Mouse (Mus musculus) thymus, postnatal 14 days (tissue): ENCODE measurements around the gene Rapgef5.
"Not testable (repeated sequence)": the region's sequence is repeated elsewhere in the genome, so short reads cannot be mapped to it uniquely, and the experiment has no call there.

Experiments used
- DNase-seq: peaks from one replicate; pipeline ENCODE4 v3.0.0; 2021

Gene Rapgef5

DNA sequence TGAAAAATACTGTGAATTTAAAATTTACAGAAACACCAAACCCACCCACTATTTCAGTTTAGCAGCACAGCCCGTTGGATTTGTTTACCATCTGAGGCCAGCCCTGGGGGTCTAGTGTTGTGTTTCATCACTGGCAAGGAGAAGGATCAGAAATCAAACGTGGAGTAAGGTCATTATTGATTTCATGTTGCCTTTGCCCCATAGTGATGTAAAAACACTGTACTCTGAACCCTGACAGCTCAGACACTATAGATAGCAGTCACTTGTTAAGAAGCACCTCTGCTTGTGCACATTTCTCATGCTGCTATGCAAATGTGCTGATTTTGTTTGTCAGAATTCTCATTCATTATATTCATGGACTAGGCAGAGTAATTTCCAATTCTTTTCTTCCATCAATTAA is 265.1 kb downstream of the Rapgef5 start:
- no peak for DNase-seq

DNA sequence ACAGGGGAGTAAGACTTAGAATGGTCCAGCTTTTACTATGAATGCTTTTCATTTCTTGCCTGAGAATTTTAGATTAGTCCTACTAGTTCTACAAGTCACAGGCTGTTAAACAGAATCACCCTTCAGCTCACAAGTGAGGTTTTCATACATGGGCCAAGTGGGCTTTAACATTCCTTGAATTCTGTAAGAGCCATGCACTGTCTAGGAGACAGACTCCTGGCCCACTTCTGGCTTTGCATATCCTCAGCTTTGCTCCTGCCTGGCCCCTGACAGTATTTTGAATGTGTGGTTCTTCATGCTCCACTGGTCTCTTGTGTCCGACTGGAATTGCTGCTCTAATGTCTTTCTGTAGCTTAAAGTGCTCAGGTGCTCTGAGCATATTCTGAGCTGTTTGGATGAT is 267.1 kb downstream of the Rapgef5 start:
- no peak for DNase-seq

DNA sequence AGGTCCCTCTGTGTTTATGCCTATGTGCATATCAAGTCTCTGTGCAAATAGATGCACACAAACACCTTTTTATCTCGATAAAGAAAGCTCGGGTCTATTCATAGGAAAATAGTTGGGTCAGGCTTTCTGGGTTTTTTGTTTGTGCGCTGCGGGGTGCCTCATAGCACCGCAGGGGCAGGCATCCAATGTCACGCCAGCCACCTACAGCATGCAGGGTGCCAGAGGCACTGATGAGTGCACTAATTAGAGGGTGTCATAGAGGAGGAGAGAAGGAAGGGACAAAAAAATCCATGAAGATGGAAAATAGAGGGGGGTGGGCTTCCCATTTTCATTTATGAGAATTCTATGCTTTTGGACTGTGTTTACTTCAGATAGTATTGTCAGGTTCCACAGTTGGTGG is 270.3 kb downstream of the Rapgef5 start:
- DNase-seq: no peak

DNA sequence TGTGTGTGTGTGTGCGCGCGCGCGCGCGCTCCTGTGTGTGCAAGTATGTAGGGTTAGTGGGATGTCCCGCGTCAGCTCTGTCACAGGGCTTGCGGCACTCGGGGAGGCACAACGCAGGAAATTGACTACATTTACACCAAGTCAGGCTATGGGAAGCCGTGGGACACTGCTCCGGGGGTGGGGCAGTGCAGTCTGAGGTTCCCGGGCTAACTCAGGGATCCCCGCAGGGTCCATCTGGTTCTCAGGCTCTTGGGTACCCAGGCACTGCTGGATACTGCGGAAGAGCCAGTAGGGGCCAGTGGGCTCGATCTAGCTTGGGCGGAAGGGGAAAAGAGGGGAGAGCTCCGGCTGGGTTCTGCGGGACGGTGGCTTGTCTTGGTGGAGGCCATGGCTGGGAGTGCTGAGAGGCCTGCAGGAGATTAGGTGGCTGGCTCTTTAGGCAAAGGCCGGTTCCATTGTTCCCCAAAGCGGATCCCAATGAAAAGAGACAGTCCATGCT is 272.3 kb downstream of the Rapgef5 start:
- no peak for DNase-seq

DNA sequence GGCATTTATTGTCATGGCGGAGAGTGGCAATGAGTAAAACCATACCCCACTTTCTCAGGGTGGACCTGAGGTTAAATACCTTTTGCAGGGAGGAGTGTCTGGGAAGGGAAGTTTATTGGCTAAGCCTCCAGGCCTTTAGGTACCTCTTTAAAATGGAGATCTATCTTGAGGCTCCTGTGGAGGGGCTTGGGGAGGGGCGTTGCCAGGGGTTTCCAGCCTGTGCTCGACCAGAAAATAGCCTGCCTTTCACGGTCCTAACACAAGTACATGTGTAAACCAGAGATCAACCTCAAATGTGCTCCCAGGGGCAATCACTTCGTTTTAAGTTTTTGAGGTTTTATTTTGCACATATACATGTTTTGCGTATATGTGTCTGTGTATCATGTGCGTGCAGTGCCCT is 272.7 kb downstream of the Rapgef5 start:
- DNase-seq: no peak

DNA sequence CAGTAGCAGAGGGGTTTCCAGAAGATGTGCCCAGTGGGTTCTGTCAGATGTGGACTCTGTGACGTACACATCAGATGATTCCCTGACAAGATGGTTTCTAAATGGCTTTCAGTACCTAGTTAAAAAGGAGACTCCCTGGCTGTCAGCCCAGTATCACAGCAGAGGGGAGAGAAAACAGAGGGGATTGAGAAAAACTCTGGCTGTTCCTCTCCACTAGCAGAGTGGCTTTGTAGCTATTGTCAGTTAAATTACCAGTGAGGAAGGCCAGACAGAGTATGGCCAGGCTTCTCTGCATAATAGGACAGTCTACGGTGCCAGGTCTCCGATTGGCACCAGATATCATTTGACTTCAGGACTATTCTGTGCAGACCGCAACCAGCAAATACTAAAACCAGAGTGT is 279.0 kb downstream of the Rapgef5 start:
- no peak for DNase-seq

DNA sequence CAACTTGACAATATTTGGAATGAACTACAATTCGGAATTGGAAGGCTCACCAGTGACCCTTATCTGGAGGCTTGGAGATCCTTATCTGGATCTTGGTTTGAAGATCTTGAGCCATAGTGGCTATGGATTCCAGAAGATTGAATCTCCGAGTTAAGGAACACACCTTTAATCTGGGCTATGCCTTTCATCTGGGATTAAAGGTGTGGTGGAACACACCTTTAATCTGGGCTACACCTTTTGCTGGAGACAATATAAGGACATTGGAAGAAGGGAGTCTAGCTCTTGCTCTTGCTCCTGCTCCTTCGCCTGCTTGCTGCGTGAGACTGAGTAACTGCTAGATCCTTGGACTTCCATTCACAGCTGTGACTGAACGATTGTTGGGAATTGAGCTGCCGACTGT is 287.7 kb downstream of the Rapgef5 start, which contains the start of gene Cdca7l:
Gene Cdca7l, plus strand, starts transcription at position 301 of the 400 bp plus-strand sequence.
- not testable (repeated sequence) for DNase-seq

DNA sequence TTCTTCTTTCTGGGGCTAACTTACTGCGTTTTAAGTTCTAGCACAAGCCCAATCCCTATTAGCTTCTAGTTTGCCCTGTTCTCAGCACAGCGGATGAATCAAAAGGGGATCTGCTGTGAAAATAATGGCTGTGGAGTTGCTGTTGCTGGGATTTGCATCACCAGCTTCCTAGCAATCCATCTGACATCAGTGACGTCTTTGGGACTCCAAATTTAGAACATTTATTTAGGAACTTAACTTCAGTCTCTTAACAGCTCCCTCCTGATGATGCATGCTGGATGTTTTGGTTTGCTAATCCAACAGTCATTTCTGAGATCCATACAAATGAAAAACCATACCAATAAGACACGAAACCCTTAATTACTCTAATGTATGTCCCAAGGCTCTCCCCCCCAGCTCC is 289.3 kb downstream of the Rapgef5 start:
- DNase-seq: no peak

DNA sequence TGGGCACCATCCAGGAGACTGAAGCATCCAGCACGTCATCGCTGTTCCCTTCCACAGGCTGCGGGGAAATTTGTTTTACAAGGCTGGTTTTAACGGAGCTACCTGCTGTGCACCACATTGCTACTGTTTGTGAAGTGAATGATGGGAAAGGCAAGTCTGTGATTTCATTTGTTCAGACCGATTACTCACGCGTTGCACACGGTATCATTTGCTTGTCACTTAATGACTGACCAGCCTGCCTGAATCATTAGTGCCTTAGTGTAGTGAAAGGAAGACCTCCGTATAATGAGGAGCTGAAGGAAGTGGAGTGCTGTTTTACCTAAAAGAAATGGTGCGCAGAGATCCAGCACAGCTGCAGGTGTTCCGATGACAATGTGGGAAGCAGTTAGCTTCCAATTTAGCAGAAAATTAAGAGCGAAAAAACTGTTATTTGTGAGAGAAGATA is 289.8 kb downstream of the Rapgef5 start:
- DNase-seq: no peak

DNA sequence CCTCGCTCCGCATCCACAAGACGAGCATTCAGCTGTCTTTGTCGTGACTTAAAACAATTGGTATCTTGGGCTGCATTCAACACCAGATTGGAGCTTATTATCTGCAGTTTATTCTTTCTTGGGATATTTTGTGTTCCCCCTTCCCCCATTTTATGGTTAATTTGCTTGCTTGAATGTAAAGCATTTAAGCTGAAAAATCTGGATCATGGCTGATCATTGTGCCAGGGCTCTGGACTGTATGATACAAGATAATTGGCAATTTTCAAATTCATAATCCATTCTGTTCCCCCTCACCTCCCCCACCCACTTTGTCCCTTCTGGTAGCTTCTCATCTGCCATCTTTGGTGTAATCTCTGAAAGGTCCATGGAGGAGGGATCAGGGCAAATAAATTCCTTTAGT is 290.2 kb downstream of the Rapgef5 start:
- DNase-seq: no peak

DNA sequence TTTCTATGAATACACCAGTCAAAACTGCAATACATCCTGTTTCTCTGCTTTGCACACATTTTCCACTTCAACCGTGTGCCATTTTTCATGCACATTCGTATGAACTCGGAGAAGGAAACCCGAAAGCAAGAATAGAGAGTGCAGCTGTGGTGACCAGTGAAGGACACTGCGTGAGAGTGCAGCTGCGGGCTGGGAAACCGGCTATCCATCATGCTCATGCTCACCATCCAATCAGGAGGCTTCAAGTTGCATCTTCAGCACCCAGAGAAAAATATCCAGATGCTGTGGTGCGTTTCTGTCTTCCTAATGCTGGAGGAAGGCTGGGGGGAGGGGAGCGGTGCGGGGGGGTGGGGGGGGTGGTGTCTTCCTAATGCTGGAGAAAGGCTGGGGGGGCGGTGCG is 291.4 kb downstream of the Rapgef5 start:
- no peak for DNase-seq

DNA sequence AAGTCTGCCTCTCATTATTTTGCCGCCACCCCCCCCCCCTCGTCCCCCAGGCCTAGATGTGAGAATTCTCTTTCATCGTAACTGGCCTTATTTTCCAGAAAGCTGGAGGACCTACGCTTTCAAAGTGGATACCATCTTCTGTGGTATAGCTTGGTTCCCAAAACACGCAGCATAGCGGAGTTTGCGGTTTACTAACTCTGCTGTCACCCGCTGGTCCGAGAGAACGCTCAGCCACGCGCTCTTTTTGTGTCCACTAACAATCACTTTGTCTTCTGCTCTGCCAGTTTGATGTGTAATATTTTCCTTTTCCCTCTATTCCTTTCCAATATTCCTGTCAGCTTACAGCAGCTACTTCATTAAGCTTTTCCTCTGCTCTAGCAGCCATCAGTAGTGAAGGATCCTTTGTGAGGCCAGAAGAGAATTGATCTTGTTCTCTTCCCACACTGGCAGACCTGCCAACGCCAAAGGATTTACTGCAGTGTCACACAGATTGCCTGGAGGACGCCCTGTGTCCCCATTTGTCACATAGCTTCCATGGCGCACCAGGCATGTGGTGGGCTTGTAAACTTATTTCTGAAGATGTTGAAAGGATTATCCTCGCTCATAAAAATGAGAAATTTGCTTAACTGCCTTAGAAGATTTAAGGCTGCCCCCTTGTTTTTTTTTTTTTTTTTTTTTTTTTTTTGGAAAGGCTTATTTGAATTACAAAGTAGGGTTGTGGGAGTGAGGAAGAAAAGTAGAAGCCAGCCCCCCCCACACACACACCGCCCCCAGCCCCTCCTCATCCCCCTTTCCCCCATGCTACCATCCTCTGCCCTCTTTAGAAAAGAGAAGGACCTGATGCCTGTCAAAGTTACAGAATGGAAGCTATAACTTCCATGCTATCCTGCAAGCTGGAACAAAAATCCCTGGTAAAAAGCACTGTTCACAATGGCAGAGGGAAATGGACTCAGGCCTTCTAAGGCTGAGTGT is 292.4 kb downstream of the Rapgef5 start:
- DNase-seq: no peak
